Mouse (Mus musculus) kidney, adult 11 months (tissue): ENCODE measurements at regions not wholly inside any gene's neighbourhood (a gene's known extent, or its start where the extent isn't known, plus 50 kb on each side); places are given as distances from the start of the nearest gene placed in this dataset.
A peak's percentile ranks its signal among the peaks of the same experiment; 100 is the strongest.

Experiments
- DNase-seq: peaks from one replicate; pipeline ENCODE4 v3.0.0; 2022

DNA sequence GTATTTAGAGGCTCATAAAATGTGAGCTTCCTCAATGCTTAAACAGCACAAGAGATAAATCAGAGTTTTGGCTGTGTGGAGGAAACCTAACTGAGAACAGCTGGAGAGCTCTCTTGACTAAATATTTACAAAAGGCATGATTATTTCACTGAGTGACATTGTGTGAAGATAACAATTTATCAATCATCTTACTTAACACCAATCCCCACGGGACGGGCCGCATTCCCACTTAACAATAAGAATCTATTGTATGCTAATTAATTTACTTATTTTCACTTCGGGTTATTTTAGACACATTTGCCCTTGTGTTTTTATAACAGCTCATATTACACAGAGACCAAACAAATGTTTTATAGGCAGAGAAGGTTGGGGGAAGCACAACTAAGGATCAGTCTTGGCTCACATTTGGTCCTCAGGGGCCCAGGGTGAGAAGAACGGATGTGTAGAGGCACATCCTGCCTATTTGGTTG is 259.7 kb upstream of the Arid1b start:
- DNase-seq, result peak; percentile 13

DNA sequence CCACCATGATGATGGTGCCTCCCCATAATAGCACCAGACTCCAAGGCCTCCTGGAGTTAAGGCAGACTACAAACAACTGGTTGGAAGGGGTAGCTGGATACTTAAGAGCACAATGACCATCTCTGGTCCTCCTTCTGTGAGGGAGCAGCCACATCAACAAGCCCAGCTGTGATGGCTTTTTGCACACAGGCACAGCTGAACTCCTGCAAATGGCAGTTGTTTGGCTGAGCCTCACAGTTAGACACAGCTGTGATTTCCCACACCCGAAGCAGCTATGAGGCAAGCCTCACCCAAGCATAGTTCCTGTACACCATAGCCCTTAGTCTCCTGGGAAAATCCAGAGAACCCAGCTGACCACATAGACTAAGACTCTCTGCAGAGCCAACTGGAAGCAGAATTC is 258.9 kb upstream of the Arid1b start:
- DNase-seq, result peak; percentile 24

DNA sequence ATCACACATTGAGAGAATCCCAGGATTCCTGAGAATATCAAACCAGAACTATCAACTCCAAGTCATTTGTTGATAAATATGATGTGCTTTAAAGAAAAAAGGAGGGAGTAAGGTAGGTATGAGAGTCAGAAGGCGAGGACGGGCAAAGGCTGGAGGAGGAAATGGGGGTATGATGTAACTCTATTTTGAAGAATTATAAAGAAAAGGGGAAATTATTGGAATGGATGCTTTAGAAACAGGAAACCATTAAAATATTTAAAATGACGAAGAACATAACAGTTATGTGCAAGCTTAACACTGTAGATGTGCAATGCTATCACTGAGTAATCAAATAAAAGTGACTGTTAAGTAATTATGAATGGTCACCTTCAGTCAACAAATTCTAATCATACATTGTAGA is 257.4 kb upstream of the Arid1b start:
- no peak for DNase-seq

DNA sequence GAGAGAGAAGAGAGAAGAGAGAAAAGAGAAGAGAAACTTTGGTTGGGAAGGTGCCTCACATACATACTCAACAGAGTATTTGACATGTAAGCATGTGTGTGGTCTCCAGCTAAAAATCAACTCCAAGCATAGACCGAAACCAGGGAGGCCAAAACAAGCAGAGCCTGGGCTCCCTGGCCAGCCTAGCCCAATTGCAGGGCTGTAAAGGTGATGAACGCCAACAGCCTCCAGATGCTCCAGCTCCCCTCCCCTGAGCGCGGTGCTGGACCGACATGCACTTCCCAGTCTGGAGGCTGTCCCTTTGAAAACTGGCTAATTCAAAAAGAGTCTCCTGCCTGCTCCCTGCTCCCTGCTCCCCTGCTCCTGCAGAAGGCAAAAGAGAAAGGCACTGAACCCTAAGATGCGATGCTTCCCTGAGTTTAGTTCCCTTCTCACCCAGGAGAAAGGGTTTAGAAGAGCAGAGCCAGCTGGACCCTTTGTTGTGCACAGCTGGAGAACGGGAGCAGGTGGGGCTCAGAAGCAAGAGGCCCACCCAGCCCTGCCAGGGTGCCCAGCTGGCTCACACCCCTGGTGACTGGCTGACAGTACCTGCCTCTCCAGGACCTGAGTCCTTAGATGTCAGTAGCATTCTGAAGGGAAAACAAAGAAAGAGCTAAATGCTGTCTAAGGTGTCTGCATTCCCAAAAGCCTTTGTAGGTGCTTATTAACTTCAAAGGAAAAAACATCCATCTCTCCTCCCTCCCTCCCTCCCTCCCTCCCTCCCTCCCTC is 255.2 kb upstream of the Arid1b start:
- DNase-seq, result no peak

DNA sequence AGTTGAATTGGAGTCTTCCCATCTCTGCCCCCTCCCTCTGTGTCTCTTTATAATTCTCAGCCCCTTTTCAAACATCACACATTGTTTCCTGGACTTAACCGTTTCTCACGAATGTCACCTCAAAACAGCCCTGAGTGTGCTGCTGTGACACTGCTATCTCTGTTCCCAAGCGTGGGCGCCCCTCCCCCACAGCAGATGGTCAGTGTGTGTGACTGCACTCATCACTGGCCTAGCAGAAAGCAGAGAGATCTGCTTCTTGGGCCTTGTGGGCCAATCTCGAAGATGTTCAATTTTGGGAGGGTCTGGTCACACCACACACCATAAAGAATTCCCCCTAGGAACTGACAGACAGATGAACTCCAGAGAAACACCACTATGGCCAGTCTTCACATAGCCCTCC is 253.3 kb upstream of the Arid1b start:
- no peak for DNase-seq

DNA sequence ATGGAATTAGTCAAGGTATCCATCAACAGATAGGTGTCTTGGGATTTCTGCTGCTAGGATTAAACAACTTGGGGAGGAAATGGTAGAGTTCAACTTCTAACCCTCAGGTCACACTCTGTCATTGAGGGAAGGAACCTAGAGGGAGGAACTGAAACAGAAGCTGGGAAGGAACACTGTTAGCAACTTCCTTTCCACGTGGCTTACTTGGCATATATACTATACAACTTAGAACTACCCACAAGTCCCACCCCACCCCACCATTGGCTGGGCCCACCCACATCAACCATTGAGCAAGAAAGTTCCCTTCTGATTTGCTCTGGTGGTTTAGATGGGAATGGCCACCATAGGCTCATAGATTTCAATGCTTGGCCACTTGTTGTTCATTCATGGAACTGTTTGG is 251.8 kb upstream of the Arid1b start:
- DNase-seq, result no peak

DNA sequence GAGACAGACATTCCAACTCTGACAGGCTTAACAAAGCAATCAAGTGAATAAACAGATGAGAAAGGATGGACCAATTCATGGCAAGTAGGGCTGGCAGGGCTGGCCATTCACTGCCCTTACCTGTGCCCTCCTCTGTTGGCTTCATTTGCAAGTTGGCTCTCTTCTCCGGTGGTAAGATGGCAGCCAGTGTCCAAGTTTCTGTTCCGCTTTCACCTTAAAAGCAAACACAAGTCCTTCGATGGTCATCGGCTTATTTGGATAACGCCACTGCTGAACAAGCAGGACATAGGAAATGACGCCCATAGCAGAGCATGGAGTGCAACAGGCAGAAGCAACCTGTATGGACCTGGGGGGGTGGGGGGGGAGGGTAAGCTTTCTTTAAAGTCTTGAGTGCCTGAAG is 231.2 kb upstream of the Arid1b start:
- DNase-seq, result no peak

DNA sequence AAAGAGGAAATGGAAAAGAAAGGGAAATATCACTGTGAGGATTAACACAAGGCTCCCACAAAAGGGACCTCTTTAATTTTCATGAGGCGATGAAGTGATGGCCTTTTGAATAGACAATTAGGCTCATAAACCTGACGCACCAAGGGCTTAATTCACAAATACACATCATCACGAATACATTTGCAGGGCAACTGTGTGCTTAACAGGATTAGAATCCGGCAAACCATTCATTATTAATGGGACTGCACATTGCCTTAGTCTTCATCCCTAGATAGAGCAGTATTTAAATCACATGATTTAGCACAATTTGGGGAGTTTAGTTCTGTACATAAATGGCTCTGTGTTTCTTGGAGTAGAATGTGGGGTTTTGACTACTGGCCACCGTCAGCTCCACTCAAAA is 228.4 kb upstream of the Arid1b start:
- no peak for DNase-seq

DNA sequence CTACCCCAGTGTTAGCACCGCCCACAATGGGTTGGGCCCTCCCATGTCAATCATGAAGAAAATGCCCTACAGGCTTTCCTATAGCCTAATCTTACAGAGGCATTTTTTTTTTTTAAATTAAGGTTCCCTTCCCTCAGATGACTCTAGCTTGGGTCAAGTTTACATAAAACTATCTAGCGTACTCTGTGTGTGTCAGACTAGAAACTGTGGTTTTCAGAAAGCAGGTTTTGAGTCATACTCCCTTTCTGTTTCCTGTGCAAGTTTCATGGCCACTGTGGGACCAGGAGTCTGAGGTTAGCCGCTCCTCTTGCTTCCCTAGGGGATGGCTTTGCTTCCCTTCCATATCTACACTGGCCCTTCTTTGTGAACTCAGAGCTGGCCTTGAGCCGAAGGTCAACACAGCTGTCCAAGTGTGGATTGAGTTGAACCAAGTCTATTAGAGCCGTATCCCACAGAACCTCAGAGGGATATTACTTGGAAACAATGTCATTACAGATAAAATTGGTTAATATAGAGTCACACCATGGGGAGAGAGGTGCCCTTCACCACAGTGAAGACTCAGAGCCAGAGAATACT is 226.1 kb upstream of the Arid1b start:
- DNase-seq, result no peak

DNA sequence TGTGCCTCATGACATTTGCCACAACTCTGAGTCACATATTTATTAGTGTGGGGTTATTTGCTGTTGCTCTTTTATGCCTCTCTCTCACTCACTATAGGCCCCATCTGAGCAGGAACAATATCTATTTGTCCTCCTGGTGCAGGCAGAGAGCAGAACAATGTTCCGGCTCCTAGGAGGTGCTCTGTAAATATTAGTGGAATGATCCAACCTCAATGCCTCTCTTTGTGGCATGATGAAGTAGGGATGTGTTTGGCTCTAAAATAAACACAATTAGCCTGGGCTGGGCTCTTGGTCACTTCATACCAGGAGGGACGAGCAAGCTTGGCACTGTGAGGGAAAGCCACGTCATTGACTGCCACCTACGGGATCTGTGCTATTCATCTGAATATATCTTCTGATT is 224.8 kb upstream of the Arid1b start:
- DNase-seq, result no peak

DNA sequence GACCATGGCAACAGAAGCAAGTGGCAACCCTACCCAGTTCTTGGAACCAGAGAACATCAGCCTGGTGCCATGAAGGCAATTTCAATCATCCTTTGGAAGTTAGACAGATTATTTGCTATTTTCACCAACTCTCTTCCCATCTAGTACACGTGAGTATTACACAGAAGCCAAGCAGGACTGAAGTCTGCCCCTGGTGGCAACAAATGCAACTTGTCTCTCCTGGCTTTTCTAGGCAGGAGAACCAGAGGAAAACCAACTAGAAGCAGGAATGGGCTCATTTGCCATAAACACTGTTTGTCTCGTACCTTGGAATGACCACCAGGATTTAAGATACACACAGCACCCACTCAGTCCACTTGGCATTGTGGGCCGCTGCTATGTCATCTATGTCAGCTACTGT is 224.1 kb upstream of the Arid1b start:
- no peak for DNase-seq

DNA sequence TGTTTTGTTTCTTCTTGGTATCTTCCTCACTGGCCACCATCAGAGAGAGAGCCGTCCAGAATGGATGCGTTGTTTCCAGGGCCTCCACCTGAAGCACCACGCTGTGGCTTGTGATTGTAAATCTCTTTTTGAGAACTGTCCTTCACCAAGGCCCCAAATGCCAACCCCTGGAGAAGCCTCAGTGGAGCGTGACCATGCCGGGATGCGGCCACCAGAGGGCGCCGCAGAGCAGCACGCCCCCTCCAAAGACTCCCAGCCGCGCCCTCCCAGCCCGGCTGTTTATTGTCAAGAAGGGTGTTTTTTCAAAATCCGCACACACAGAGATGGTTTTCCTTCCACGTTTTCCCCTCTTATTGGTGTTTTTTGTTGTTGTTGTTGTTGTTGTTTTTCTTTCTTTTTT is 216.0 kb upstream of the Arid1b start:
- DNase-seq, result peak; percentile 46

DNA sequence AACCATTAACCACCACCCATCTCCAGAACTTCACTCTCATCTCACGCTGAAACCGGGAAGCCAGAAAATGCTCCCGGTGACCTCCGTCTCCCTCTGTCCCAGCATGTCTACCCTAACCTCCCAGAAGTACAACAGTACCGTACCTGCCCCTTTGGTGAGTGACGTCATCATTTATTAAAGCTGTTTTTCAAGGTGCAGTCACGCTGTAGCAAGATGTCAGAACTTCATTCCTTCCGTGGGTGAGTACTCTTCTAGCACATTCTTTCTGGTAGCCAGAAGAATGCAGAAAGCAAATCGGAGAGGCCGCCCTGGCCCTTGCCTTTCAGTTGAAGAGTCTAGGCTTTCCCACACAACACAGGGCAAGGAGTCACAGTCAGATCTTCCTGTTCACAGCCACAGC is 215.1 kb upstream of the Arid1b start:
- no peak for DNase-seq

DNA sequence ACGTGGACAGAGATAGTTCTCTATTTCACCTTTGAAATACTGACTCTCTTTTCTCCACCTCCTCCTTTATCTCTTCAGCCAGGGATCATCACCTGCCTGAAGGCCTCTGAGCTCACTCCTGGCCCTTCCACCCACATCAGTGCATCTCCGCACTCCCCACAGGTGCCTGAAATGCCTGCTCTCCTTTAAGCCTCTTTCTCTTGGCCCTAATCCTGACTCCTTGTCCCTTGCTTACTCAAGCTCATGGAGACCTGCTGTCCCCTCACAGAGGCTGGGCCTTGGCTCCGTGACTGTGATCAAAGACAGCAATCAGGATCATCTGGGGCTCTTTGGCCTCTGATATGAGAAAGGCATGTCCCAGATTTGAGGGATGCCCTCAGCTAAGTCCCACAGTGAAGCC is 212.5 kb upstream of the Arid1b start:
- DNase-seq, result no peak

DNA sequence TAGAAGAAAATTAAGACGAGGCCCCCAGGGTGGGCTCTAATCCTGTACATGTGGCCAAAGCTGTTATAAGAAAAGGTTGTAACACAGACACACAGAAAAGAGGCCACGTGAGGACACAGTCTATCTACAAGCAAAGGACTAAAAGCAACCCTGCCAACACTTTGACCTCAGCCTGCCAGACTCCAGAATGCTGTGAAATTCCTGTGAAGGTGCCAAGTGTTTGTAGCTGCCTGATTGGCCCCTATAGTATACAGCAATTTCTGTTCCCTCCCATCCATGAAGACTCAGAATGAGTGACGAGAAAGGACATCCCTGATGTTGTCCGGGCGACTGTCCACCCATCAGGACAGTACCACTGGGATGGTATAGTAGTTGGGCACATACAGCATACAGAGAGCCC is 209.8 kb upstream of the Arid1b start:
- peak; percentile 31 for DNase-seq

DNA sequence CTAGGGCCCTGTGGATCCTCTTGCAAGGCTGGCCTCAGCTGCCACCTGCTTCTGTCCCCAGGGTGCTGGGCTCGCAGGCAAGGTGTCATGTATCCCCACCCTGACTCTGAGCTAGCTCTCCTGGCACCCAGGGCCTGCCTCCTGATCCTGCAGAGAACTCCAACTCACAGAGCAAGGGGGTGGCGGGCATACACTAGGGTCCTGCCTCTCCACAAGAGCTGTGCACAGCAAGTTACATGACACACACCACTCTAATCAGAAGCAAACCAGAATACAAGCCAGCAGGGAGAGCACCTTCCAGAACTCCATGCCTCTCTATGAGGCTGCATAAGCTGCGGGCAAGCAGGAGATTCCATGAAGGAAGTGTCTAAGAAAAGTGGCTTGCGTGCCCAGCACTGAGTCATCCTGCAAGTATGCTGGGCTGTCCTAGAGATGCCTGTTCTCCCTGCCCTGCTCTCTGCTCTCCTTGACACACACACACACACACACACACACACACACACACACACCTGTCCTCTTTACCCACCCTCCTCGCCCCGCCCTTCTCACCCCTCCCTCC is 208.8 kb upstream of the Arid1b start:
- DNase-seq, result no peak

DNA sequence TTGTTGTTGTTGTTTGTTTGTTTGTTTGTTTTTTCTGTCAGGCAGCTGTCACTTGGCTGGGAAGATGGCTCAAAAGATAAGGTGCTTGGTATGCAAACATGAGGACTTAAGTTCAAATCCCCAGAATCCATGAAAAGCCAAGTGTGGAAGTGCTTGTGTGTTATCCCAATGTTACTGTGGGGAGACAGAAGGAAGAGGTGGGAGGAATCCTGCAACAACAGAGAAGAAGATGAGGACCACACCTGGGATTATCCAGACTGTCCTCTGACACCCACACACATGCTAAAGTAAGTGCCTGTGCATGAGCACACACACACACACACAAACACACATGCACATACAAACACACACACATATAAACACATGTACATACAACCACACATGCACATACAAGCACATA is 207.6 kb upstream of the Arid1b start:
- no peak for DNase-seq

DNA sequence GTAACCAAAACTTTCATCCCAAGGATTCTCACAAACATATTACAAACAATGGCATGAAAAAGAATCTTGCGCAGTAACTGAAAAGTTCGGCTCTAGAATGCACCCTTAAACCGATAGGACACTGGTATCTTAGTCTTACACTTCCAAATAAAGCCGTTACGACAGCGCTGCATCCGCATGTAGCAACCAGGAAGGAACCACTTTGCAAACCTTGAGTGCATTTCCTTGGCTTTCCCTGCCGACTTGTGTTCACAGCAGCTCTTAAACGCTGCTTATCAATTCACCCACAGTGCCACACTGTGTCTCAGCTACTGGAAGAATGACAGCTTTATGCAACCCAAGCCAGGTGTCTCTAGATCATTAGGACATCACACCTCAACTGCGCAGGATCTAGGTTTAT is 202.3 kb upstream of the Arid1b start:
- no peak for DNase-seq

DNA sequence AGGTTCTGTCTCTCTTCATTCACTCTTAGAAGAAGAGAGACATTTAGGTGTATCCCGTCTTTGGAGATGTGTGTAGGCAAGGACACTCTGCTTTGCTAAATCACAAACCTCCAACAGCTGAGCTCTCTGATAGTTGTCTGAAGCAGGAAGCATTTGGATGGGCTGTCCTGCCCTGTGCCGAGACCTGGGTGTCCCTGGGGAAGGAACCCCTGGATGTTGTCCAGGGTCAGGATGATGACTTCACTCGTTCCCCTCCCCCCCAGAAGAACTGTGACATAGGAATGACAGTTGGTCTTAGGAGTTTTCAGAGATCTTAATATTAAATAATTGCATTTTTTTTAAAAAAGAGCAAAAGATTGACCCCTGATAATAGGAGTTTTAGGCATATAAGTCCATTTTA is 197.9 kb upstream of the Arid1b start:
- no peak for DNase-seq

DNA sequence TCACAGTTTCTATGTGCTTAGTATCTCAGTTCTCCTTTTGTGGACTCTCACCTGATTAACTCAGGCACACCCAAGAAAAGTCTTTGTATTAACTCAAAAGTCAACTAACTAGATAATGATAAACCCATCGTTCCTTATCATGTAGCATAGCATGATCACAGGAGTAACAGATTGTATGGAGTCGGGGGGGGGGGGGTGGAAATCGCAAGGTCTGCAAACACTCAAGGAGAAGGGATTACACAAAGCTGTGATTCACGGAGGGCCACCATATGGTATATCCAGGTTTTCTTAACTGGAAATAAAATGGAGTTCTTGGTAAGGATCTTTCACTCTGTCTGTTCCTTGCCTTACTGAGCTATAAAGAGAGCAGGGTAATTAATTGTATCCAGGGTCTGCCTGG is 190.1 kb upstream of the Arid1b start:
- no peak for DNase-seq

DNA sequence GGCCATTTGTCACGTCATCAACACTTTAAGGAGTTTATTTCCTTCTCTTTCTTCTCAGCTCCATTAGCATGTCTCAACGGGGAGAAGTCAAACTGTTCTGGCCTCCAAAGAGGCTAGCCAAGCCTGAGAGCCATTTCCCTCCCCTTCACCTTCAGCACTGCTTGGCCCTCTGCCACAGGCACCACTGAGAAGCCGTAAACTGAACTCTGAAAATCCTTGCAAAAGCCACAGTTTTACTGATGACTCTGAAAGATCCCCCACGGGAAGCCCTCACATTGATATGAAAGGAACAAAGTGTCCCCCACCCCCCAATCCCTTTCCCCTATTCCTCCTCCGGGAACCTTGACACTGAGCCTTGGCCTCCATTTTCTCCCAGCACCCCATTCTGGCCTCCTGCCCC is 188.1 kb upstream of the Arid1b start:
- peak; percentile 14 for DNase-seq

DNA sequence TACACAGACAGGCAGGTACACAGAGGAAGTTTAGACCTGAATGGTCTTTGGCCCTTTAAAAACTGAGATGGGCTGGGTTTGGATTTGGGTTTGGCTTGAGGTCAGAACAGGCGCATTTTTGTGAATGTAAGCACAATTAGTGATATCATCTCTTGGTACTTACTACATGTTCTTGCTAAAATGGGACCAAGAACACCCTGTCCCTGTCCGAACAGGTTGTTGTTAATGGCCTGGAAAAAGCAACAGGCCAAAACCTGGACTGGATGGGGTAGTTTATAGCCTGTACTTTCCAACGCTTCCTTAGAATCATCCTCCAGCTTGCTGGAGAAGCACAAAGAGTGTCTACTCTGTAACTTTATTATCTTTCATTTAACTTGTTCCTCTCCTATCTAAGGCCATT is 185.2 kb upstream of the Arid1b start:
- DNase-seq, result no peak

DNA sequence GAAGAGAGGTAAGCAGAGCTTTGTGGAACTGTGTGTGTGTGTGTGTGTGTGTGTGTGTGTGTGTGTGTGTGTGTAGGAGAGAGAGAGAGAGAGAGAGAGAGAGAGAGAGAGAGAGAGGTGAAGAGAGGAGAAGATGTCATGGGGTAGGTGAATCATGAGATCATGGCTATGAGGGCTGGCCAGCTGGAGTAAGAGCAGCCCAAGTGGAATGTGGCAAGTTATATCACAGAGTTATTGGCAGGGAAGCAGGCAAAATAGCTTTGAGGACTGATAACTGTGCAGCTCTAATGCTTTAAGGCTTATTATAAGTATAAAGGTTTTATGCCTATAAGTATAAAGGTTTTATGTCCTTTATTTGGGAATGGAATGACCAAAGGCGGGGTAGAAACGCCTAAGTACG is 180.9 kb upstream of the Arid1b start:
- DNase-seq, result no peak

DNA sequence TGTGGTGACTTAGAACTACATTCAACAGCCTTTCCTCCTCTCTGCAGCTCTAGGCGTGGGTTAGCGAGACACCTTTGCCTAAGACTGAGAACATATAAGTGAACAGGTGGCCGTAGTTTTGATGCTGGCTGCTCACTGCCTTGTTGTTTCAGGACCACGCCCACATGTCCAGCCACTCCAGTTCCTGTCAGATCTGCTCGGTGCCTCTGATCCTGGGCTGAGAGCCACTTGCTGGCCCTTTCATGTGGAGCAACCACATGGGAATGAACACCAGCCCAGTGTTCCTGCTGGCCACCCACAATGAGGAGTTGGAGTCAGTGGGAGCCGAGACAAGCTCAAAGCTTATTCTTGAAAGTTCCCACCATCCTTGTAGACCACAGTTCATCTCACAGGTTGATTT is 180.5 kb upstream of the Arid1b start:
- DNase-seq, result no peak
